Mouse (Mus musculus) forebrain, embryonic 10.5 days (tissue): ENCODE results near the gene Vezt. TPM values are rescaled to one million over a fixed set of nuclear protein-coding genes. Genes with fewer than 3 reads are reported as not detected.
A peak's percentile ranks its signal among the peaks of the same experiment; 100 is the strongest.

Experiments used
- DNase-seq: peaks from one replicate; pipeline ENCODE4 v3.0.0-alpha.2; 2017; ENCODE audit warnings: low spot score; ENCODE audit errors: extremely low spot score
- H3K27ac ChIP-seq: fragments of 300-500 bp; sonication (generic); 2 replicates; pipeline ENCODE4 v1.5.1; 2016; ENCODE audit warnings: mild to moderate bottlenecking
- H3K27me3 ChIP-seq: fragments of 300-500 bp; sonication (generic); 2 replicates; pipeline ENCODE4 v1.6.1; 2016; ENCODE audit warnings: mild to moderate bottlenecking; ENCODE audit not compliant: poor library complexity, severe bottlenecking
- H3K36me3 ChIP-seq: fragments of 300-500 bp; sonication (generic); replicated peaks from 2 replicates; pipeline ENCODE4 v1.6.1; 2016; ENCODE audit warnings: mild to moderate bottlenecking, moderate library complexity
- H3K4me1 ChIP-seq: fragments of 300-500 bp; sonication (generic); 2 replicates; pipeline ENCODE4 v1.6.1; 2016
- H3K4me3 ChIP-seq: fragments of 300-500 bp; sonication (generic); 2 replicates; pipeline ENCODE4 v1.5.1; 2016; ENCODE audit warnings: mild to moderate bottlenecking, moderate library complexity
- H3K9me3 ChIP-seq: fragments of 300-500 bp; sonication (generic); 2 replicates; pipeline ENCODE4 v1.6.1; 2016; ENCODE audit warnings: mild to moderate bottlenecking, moderate library complexity
- WGBS: fragments of 180-500 bp; shearing (Covaris S2); methylation state at CpG from one replicate; pipeline ENCODE4 v1.1.7; 2016; 5-methylcytosine and 5-hydroxymethylcytosine counted together
- polyA plus RNA-seq: library from polyadenylated mRNA; unstranded; fragments of >200 nt; fragmentation: Nextera tagmentation; extraction: Ambion mirVana; gene quantifications from 2 replicates; pipeline ENCODE4 v1.2.1, GENCODE M21; 2016

Vezt gene
- polyA plus RNA-seq, 1 experiment from 2014 or later = 28.9 TPM

DNA sequence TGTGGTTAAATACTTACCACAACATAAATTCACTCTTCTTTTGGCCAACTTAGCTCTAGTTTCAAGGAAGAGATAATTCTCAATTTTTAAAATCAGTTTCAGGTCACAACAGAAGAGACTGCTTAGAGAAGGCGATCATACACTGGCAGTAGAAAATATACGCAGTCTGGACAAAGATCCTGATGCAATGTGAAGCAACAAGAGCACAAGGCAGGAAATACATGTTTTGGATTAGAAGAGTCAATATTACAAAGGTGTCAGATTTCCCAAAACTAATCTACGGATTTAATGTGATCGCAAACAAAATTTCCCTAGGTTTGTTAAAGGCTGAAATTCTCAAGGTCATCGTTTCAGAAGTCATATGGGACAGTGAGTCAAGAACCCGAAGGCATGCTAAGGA, 4.5 kb downstream of the Vezt start:
- DNase-seq = no peak
- Histone ChIP-seq H3K27ac (no peak overlapping the region), H3K4me3 (no peak overlapping the region), H3K9me3 (no peaks in the 10 kb centered on the region), H3K4me1 (peaks cover 23% of the 10 kb centered on the region), H3K36me3 (peaks cover 32% of the 10 kb centered on the region), H3K27me3 (no peaks in the 10 kb centered on the region)
- WGBS = 96% methylated on average over 6 of the region's 6 CpGs

DNA sequence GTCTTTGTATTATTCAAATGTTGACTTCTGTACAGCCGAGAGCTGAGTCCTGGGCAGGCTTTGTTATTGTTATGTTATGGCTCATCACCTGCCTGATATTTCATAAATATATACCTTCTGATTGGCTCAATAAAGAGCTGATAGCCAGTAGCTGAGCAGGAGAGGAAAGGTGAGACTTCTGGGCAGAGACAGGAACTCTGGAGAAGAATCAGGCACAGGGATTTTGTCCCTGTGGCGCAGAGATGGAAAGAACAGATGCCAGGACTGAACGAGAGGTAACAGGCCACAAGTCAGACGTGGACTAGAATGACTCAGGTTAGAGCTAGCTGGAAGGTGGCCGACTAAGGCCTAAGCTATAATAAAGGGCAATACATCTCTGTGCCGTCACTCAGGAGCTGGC, 7.1 kb downstream of the Vezt start:
- DNase-seq = no peak
- H3K27me3 ChIP-seq = no peaks in the 10 kb centered on the region
- peaks cover 7% of the 10 kb centered on the region for H3K4me1 ChIP-seq
- no peak overlapping the region for H3K27ac ChIP-seq
- WGBS = 90% methylated on average over 6 of the region's 6 CpGs
- H3K4me3 ChIP-seq = no peak overlapping the region
- H3K36me3 ChIP-seq = peaks cover 49% of the 10 kb centered on the region
- H3K9me3 ChIP-seq = no peaks in the 10 kb centered on the region

DNA sequence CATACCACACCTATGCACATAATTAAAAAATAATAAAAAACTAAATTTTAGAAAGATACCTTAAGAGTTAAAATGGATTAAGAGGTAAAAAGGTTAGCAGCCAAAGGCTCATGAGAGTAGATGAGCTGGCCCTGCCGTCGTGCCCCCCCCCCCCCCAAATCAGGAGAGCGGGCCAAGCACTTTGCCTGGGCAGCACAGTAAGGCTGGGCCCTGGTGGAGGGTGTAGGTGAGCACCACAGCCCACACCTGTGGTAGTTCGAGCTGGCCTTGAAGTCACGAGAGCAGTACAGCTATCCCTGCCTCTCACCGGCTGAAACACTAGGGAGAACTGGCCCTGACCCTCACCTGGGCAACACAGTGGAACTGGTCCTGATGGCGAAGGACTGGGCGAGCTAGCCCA, 10.5 kb downstream of the Vezt start:
- DNase-seq = no peak
- 93% methylated on average over 8 of the region's 8 CpGs for WGBS
- Histone ChIP-seq H3K27ac (no peak overlapping the region), H3K4me1 (no peaks in the 10 kb centered on the region), H3K36me3 (peaks cover 42% of the 10 kb centered on the region), H3K9me3 (no peaks in the 10 kb centered on the region), H3K27me3 (no peaks in the 10 kb centered on the region), H3K4me3 (no peak overlapping the region)

DNA sequence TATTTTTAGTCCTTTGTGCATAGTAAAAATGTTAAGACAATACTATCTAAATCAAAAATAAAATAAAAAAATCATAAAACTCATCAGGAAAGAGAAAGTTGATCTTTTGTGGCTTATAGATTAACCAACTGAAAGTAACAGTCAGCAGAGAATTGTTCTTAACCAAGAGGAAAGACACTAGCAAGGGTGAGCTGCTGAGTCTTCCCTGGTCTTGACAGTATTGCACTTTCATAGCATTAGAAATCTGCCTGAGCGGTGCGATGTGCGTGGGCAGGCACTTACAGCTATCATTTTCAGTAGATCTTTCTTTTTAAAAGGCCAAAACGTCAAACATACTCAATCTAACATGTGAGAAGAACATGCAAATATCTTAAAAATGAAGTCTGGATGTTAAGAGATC, 14.6 kb downstream of the Vezt start:
- DNase-seq = no peak
- Histone ChIP-seq H3K4me3 (no peak overlapping the region), H3K4me1 (no peaks in the 10 kb centered on the region), H3K27me3 (no peaks in the 10 kb centered on the region), H3K9me3 (no peaks in the 10 kb centered on the region), H3K27ac (no peak overlapping the region), H3K36me3 (peaks cover 18% of the 10 kb centered on the region)
- 96% methylated on average over 4 of the region's 4 CpGs for WGBS

DNA sequence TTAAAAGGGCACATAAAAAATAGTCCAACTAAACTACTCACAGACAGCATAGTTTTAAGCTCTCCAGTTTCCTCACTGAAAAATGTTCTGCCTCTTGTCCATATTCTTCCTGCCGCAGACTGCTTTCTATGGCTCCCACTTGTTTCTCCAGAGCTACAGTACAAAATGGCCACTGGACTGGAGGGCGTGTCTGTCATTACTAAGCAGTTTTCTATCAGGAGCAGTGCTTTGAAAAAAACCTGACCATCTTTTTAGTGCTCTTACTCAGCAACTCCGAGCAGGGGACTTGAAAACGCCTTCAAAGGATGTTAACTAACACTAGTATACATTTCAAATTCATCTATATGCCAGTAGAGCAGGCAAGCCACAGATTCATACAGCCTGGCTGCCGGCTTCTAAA, 15.0 kb downstream of the Vezt start:
- H3K27ac ChIP-seq = no peak overlapping the region
- 86% methylated on average over 5 of the region's 5 CpGs for WGBS
- no peak overlapping the region for H3K4me3 ChIP-seq
- no peak for DNase-seq
- no peaks in the 10 kb centered on the region for H3K27me3 ChIP-seq
- no peaks in the 10 kb centered on the region for H3K9me3 ChIP-seq
- H3K4me1 ChIP-seq = no peaks in the 10 kb centered on the region
- H3K36me3 ChIP-seq = peaks cover 15% of the 10 kb centered on the region

DNA sequence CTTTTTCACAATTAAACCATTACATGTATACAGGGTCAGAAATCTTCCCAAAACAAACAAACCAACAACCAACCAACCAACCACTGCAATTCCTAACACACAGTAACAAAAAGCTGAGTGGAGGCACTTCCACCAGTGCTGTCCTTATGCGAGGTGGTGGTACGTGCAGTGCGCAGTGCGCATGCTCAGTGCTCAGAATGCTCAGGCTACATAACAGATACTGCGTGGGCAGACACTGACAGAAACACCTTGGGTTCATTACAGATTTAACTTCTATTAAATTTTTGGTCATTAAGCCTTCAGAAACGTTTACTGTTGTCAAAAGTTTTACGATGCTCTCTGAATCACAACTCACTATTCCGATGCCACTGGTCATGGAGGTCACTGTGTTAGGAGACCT, 18.2 kb downstream of the Vezt start:
- no peaks in the 10 kb centered on the region for H3K9me3 ChIP-seq
- H3K4me1 ChIP-seq = no peaks in the 10 kb centered on the region
- 0 out of 2 replicates have a peak, but pooled peaks cover 3% of the 10 kb centered on the region for H3K36me3 ChIP-seq
- H3K27ac ChIP-seq = no peak overlapping the region
- no peaks in the 10 kb centered on the region for H3K27me3 ChIP-seq
- no peak overlapping the region for H3K4me3 ChIP-seq
- DNase-seq = no peak
- 93% methylated on average over 8 of the region's 8 CpGs for WGBS

DNA sequence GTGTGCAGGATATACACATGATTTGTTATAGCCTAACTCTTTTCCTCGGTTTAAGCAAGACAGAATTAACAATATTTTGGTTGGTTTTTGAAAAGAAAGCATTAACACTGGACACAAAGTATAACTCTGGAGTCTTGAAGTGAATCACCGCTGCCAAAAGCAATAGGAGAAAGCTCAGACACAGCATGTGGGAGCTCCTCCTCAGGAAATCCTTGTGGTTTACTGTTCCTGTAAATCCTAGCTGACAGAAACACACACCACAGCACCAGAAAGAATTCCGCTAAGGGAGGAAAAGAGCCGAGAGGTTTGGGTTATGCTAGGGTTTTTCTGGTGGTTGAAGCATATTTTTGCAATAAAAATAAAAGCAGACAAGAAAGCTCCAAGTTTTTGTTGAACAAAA, 21.4 kb downstream of the Vezt start:
- no peak for DNase-seq
- no peaks in the 10 kb centered on the region for H3K4me1 ChIP-seq
- no peaks in the 10 kb centered on the region for H3K27me3 ChIP-seq
- WGBS = 89% methylated on average over 4 of the region's 4 CpGs
- H3K27ac ChIP-seq = no peak overlapping the region
- H3K4me3 ChIP-seq = no peak overlapping the region
- no peaks in the 10 kb centered on the region for H3K9me3 ChIP-seq
- 0 out of 2 replicates have a peak, but pooled peaks cover 3% of the 10 kb centered on the region for H3K36me3 ChIP-seq

DNA sequence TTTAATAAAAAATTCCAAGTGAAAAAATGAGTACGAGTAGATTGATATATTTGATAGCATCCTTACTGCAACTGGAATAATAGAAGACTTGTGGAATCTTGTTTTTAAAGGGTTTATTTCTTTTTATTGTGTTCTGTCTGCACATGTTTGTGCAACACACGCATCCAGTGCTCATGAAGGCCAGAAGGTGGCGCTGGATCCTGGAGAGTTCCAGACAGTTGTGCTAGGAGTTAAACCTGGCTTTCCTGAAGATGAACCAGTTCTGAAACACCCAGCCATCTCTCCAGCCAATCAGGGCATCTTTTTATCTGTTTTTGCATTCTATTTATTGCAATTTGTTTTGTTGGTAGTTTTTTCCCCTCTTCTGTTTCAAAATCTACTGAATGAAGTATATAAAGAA, 22.4 kb downstream of the Vezt start:
- 51% methylated on average over 3 of the region's 3 CpGs for WGBS
- Histone ChIP-seq H3K36me3 (peaks cover 7% of the 10 kb centered on the region), H3K4me1 (no peaks in the 10 kb centered on the region), H3K4me3 (no peak overlapping the region), H3K27ac (no peak overlapping the region), H3K27me3 (no peaks in the 10 kb centered on the region), H3K9me3 (no peaks in the 10 kb centered on the region)
- peak; percentile 33 for DNase-seq

DNA sequence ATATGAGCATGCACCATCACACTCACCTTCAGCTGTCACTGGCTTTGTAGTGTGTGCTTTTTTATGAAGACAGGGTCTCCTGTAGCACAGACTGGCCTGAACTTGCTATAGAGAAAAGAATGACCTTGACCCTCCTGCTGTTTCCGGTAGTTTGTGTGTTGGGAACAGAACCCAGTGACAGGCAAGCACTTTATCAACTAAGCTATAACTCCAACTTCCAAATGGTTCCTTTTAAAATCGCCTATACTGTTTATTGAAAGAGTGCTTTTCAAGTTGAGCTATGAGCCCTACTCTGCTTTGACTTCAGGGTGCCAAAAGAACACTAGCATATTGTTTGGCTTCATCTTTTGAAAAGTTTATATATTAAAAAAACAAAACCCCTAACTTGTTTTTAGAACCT, 24.6 kb downstream of the Vezt start:
- Histone ChIP-seq H3K36me3 (peaks cover 18% of the 10 kb centered on the region), H3K4me3 (no peak overlapping the region), H3K4me1 (no peaks in the 10 kb centered on the region), H3K9me3 (no peaks in the 10 kb centered on the region), H3K27me3 (no peaks in the 10 kb centered on the region), H3K27ac (no peak overlapping the region)
- DNase-seq = no peak
- 81% methylated on average over 2 of the region's 2 CpGs for WGBS

DNA sequence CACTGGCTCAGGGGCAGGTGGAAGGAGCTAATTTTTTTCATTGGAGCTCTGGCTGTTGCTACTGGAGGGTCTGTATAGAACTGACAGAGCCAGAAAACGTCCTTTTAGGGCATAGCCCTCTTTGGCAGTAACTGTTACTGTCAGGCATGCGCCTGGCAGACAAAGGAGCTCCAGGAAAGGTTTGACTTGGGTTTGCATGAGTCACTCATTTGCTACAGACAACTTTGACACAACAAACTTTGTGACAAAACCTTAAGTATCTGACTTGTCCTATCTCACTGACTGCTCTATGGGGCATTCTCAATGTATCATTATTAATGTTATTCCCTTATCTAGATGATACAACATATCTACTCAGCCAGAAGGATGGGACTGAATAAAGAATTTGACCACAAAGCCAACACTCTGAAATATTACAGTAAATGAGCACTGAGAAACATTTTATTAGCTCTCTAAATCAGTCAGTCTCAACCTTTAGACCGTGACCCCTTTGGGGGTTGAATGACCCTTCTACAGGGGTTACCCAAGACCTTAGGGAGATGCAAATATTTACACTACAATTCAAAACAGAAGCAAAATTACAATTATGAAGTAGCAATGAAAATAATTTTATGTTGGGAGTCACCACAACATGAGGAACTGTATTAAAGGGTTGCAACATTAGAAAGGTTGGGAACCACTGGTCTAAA, 25.5 kb downstream of the Vezt start:
- H3K4me3 ChIP-seq = no peak overlapping the region
- no peaks in the 10 kb centered on the region for H3K9me3 ChIP-seq
- 84% methylated on average over 3 of the region's 3 CpGs for WGBS
- H3K27me3 ChIP-seq = no peaks in the 10 kb centered on the region
- H3K4me1 ChIP-seq = no peaks in the 10 kb centered on the region
- DNase-seq = no peak
- H3K36me3 ChIP-seq = peaks cover 27% of the 10 kb centered on the region
- H3K27ac ChIP-seq = no peak overlapping the region

DNA sequence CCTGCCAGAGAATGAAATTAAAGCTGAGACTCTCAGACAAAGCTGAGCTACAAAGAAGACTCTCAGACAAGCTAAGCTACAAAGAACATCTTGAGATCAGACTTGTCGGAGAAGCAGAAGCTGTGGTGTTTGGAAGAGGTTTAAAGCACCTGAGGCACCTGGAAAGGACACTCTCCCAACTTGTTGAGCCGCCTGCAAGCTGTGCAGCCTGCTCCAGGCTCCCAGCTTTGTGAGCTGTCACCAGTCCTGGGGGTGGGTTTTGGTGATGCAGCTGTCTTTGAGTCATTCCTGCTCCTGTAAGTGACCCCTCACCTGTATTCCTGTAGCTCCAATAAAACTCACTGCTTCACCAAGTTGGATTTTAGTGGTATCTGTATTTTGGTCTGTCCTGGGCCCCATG, 27.3 kb downstream of the Vezt start:
- WGBS = 92% methylated on average over 2 of the region's 2 CpGs
- peaks cover 38% of the 10 kb centered on the region for H3K36me3 ChIP-seq
- no peak for DNase-seq

DNA sequence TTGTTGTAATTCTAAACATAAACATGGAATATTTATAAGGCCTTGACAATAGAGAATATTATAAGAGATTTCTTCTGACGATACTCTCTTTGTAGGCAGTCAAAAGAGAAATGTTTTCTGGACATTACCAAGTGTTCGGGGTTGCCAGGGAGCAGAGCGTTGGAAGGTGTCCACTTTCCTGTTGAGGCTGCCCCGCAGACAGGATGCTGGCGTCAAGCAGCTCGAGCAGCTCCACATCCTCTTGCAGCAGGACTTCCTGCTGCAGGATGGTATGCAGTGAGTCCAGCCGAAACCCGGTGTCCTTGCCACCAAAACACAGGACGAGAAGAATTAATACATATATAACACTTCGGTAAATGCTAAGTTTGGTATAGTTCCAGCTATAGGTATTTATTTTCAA, 35.4 kb downstream of the Vezt start:
- no peak for DNase-seq
- no peak overlapping the region for H3K4me3 ChIP-seq
- peaks cover 96% of the 10 kb centered on the region for H3K36me3 ChIP-seq
- H3K4me1 ChIP-seq = no peaks in the 10 kb centered on the region
- 88% methylated on average over 10 of the region's 10 CpGs for WGBS
- no peak overlapping the region for H3K27ac ChIP-seq
- no peaks in the 10 kb centered on the region for H3K27me3 ChIP-seq
- H3K9me3 ChIP-seq = peaks cover 4% of the 10 kb centered on the region; the same call in 1 of the 2 replicates

More for the DNA sequence above, 27.3 kb downstream of the Vezt start:
- H3K9me3 ChIP-seq = no peaks in the 10 kb centered on the region
- H3K4me1 ChIP-seq = no peaks in the 10 kb centered on the region
- H3K27me3 ChIP-seq = no peaks in the 10 kb centered on the region
- no peak overlapping the region for H3K27ac ChIP-seq
- no peak overlapping the region for H3K4me3 ChIP-seq

DNA sequence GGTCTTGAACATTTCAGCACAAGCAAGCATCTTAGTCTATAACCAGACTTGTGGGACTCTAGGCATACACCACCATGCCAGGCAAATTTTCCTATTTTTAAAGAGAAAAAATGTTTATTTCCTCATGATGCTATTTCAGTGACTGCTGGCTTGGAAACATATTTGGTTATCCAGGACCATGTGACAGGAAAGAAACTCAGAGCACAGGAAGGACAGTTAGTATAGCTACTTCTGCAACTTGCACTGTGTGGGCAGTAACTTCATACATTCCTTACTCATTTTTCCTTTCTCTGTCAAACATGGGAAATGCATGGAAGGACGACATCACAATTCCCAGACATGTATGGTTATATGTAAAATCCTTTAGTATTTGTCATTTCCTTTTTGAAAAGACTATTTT, 36.3 kb downstream of the Vezt start:
- no peaks in the 10 kb centered on the region for H3K4me1 ChIP-seq
- DNase-seq = no peak
- peaks cover 98% of the 10 kb centered on the region for H3K36me3 ChIP-seq
- 97% methylated on average over 1 of the region's 1 CpGs for WGBS
- no peak overlapping the region for H3K27ac ChIP-seq
- no peaks in the 10 kb centered on the region for H3K27me3 ChIP-seq
- no peak overlapping the region for H3K4me3 ChIP-seq
- H3K9me3 ChIP-seq = peaks cover 4% of the 10 kb centered on the region; the same call in 1 of the 2 replicates

DNA sequence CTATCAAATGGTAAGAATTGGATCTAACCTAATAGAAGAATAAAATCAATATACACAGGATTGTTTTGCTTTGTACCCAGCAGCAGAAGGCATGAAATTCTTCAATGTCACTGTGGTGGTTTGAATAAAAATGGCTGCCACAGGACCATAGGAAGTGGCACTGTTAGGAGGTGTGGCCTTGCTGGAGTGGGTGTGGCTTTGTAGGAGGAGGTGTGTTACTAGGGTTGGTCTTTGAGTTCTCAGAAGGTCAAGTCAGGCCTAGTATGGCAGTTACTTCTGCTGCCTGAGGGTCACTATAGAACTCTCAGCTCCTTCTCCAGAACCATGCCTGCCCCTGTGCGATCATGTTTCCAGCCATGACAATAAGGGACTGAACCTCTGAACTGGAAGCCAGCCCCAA, 40.5 kb downstream of the Vezt start:
- Histone ChIP-seq H3K36me3 (peaks cover 92% of the 10 kb centered on the region), H3K27me3 (no peaks in the 10 kb centered on the region), H3K9me3 (no peaks in the 10 kb centered on the region), H3K4me3 (no peak overlapping the region), H3K27ac (no peak overlapping the region), H3K4me1 (no peaks in the 10 kb centered on the region)
- no peak for DNase-seq
- 94% methylated on average over 1 of the region's 1 CpGs for WGBS
